Mouse (Mus musculus): ENCODE data around the gene Map2k1.

GRCm38 (mm10) chr9:64193879-64194278, 59.6 kb downstream of the Map2k1 start:
- TF ChIP-seq CTCF (conservative IDR thresholded peaks at IDR 0.05; ENCODE audit: low read length) = no peak
- no peak for TF ChIP-seq POU5F1 (IDR thresholded peaks at IDR 0.05; ENCODE audit: borderline replicate concordance, low read length)

All from E14TG2a.4 (cell line).